Comparison of ENCODE assay signal across 24 mouse cellular contexts in genomic region chr19:41672836-41673235, GRCm38 (mm10).
A peak's percentile ranks its signal among the peaks of the same experiment; 100 is the strongest.
DNase-seq lines count a peak whose midpoint lies in the region; ATAC-seq and TF ChIP-seq lines count a peak whose summit lies in the region.
"Had no signal": no experiment of that assay in that cellular context is flagged by ENCODE, and none has a peak within 500 bp of the region (broad histone marks: within the 10 kb centered on the region; RNA-seq: fewer than 3 reads in every experiment).

No protein-coding gene starts in this region.

- H3K27ac ChIP-seq in hindbrain, embryonic 10.5 days, result peak overlapping the region; percentile 74
- H3K27ac ChIP-seq in hindbrain, postnatal 0 days, result no peak overlapping the region
- H3K27ac ChIP-seq in neural tube, embryonic 13.5 days (replicated peaks), result peak overlapping the region; percentile 34
- H3K27ac ChIP-seq in hindbrain, embryonic 12.5 days, result peak overlapping the region; percentile 76
- H3K27ac ChIP-seq in lung, postnatal 0 days (ENCODE audit: low read length), result no peak overlapping the region
- H3K27ac ChIP-seq: embryonic facial prominence, embryonic 15.5 days; hindbrain, embryonic 15.5 days; limb, embryonic 15.5 days; liver, embryonic 14.5 days had no signal

- no peak for TF ChIP-seq EP300 in lung, postnatal 0 days (IDR thresholded peaks at IDR 0.05)

- no peak for ATAC-seq in hindbrain, postnatal 0 days
- 0 out of 2 replicates have a peak, but pooled peaks have one; percentile 17 for ATAC-seq in neural tube, embryonic 13.5 days (ENCODE audit: low read depth)
- peak; percentile 39; the same call in 1 of the 2 replicates for ATAC-seq in hindbrain, embryonic 12.5 days (ENCODE audit: low FRiP score)
- no peak for ATAC-seq in lung, postnatal 0 days
- ATAC-seq: CD4-positive, CD25-positive, alpha-beta regulatory T cell, adult 4 months; intestine, postnatal 0 days had no signal

- no peaks in the 10 kb centered on the region for H3K9me3 ChIP-seq in hindbrain, embryonic 10.5 days
- H3K9me3 ChIP-seq in hindbrain, postnatal 0 days (ENCODE audit: low read length), result no peaks in the 10 kb centered on the region
- H3K9me3 ChIP-seq in neural tube, embryonic 13.5 days, result no peaks in the 10 kb centered on the region
- no peaks in the 10 kb centered on the region for H3K9me3 ChIP-seq in hindbrain, embryonic 12.5 days (replicated peaks)
- no peaks in the 10 kb centered on the region for H3K9me3 ChIP-seq in lung, postnatal 0 days (ENCODE audit: low read length)
- H3K9me3 ChIP-seq: embryonic facial prominence, embryonic 15.5 days; heart, embryonic 12.5 days; hindbrain, embryonic 15.5 days; limb, embryonic 15.5 days had no signal

- peak; percentile 33 for DNase-seq in hindbrain, embryonic 10.5 days (ENCODE audit: low spot score)
- no peak for DNase-seq in hindbrain, postnatal 0 days (ENCODE audit: low spot score)
- no peak for DNase-seq in neural tube, embryonic 10.5 days (ENCODE audit: extremely low spot score, low spot score)
- no peak for DNase-seq in lung, postnatal 0 days (ENCODE audit: low spot score)
- DNase-seq in spleen, postnatal 14 days (ENCODE audit: low spot score in 2 of 2), result no peak
- DNase-seq: adrenal gland, postnatal 14 days; cerebellum, adult 9-10 months; gastrocnemius, postnatal 10 days; heart, postnatal 10 days; left cerebral cortex, postnatal 4 days; lung, embryonic 14.5 days; lung, postnatal 36 days; right cerebral cortex, postnatal 14 days; thymus, postnatal 14 days had no signal

- 31% methylated on average over 4 of the region's 4 CpGs for WGBS in hindbrain, embryonic 10.5 days
- WGBS in hindbrain, postnatal 0 days, result 30% methylated on average over 4 of the region's 4 CpGs
- WGBS in neural tube, embryonic 13.5 days, result 19% methylated on average over 4 of the region's 4 CpGs
- 20% methylated on average over 4 of the region's 4 CpGs for WGBS in hindbrain, embryonic 12.5 days
- WGBS in lung, postnatal 0 days, result 51% methylated on average over 4 of the region's 4 CpGs

- peaks cover 85% of the 10 kb centered on the region for H3K27me3 ChIP-seq in hindbrain, embryonic 10.5 days (ENCODE audit: insufficient read depth, poor library complexity, severe bottlenecking)
- H3K27me3 ChIP-seq in hindbrain, postnatal 0 days (ENCODE audit: insufficient read depth, low read length), result no peaks in the 10 kb centered on the region
- no peaks in the 10 kb centered on the region for H3K27me3 ChIP-seq in neural tube, embryonic 13.5 days
- H3K27me3 ChIP-seq in hindbrain, embryonic 12.5 days, result peaks cover 29% of the 10 kb centered on the region
- H3K27me3 ChIP-seq in lung, postnatal 0 days (replicated peaks; ENCODE audit: insufficient read depth, low read length), result no peaks in the 10 kb centered on the region

- H3K4me1 ChIP-seq in hindbrain, embryonic 10.5 days (replicated peaks), result peaks cover 97% of the 10 kb centered on the region
- H3K4me1 ChIP-seq in hindbrain, postnatal 0 days (ENCODE audit: insufficient read depth, low read length), result peaks cover 9% of the 10 kb centered on the region
- H3K4me1 ChIP-seq in neural tube, embryonic 13.5 days (replicated peaks), result peaks cover 95% of the 10 kb centered on the region
- H3K4me1 ChIP-seq in hindbrain, embryonic 12.5 days, result peaks cover 84% of the 10 kb centered on the region
- H3K4me1 ChIP-seq in lung, postnatal 0 days (ENCODE audit: insufficient read depth, low read depth, low read length), result no peaks in the 10 kb centered on the region

- no peak for TF ChIP-seq CTCF in hindbrain, postnatal 0 days (IDR thresholded peaks at IDR 0.05; ENCODE audit: low read depth)
- no peak for TF ChIP-seq CTCF in lung, postnatal 0 days (IDR thresholded peaks at IDR 0.05)

- no peaks in the 10 kb centered on the region for H3K36me3 ChIP-seq in hindbrain, embryonic 10.5 days
- H3K36me3 ChIP-seq in hindbrain, postnatal 0 days (ENCODE audit: insufficient read depth, low read length), result no peaks in the 10 kb centered on the region
- H3K36me3 ChIP-seq in neural tube, embryonic 13.5 days, result no peaks in the 10 kb centered on the region
- H3K36me3 ChIP-seq in hindbrain, embryonic 12.5 days, result no peaks in the 10 kb centered on the region
- H3K36me3 ChIP-seq in lung, postnatal 0 days (ENCODE audit: insufficient read depth, low read length), result no peaks in the 10 kb centered on the region
- H3K36me3 ChIP-seq: embryonic facial prominence, embryonic 15.5 days; heart, embryonic 12.5 days; hindbrain, embryonic 15.5 days; limb, embryonic 15.5 days had no signal

- no peak overlapping the region for H3K4me3 ChIP-seq in hindbrain, embryonic 10.5 days
- no peak overlapping the region for H3K4me3 ChIP-seq in hindbrain, postnatal 0 days (ENCODE audit: low read length)
- H3K4me3 ChIP-seq in neural tube, embryonic 13.5 days, result no peak overlapping the region
- H3K4me3 ChIP-seq in hindbrain, embryonic 12.5 days, result no peak overlapping the region
- no peak overlapping the region for H3K4me3 ChIP-seq in lung, postnatal 0 days (ENCODE audit: low read depth, low read length)
- H3K4me3 ChIP-seq: embryonic facial prominence, embryonic 15.5 days; heart, embryonic 12.5 days; hindbrain, embryonic 15.5 days; limb, embryonic 15.5 days; megakaryocyte, embryonic 14.5 days had no signal

- H3K9ac ChIP-seq in hindbrain, postnatal 0 days (replicated peaks; ENCODE audit: low read length), result no peak overlapping the region
- H3K9ac ChIP-seq in neural tube, embryonic 13.5 days, result no peak overlapping the region
- 0 out of 2 replicates have a peak overlapping the region, but pooled peaks have one; percentile 6 for H3K9ac ChIP-seq in hindbrain, embryonic 12.5 days
- no peak overlapping the region for H3K9ac ChIP-seq in lung, postnatal 0 days (replicated peaks; ENCODE audit: low read depth)
- H3K9ac ChIP-seq: embryonic facial prominence, embryonic 15.5 days; heart, embryonic 12.5 days; hindbrain, embryonic 15.5 days; limb, embryonic 15.5 days; liver, embryonic 14.5 days; lung, embryonic 14.5 days had no signal

- no peak overlapping the region for H3K4me2 ChIP-seq in hindbrain, postnatal 0 days (ENCODE audit: low read depth, low read length)
- H3K4me2 ChIP-seq in neural tube, embryonic 13.5 days, result no peak overlapping the region
- no peak overlapping the region for H3K4me2 ChIP-seq in hindbrain, embryonic 12.5 days (replicated peaks)
- no peak overlapping the region for H3K4me2 ChIP-seq in lung, postnatal 0 days (replicated peaks; ENCODE audit: low read depth, low read length)
- H3K4me2 ChIP-seq: embryonic facial prominence, embryonic 15.5 days; heart, embryonic 12.5 days; hindbrain, embryonic 15.5 days; limb, embryonic 15.5 days; lung, embryonic 14.5 days had no signal

Comparison
In these comparisons a context has a peak if more than half of its experiments do, and no peak if none do; other contexts are left out.
1. H3K27ac ChIP-seq: peak in hindbrain, embryonic 10.5 days (single experiment), neural tube, embryonic 13.5 days (single experiment) and hindbrain, embryonic 12.5 days (single experiment); none in hindbrain, postnatal 0 days (single experiment) and lung, postnatal 0 days (single experiment).
2. ATAC-seq: peak in neural tube, embryonic 13.5 days (single experiment) and hindbrain, embryonic 12.5 days (single experiment); none in hindbrain, postnatal 0 days (single experiment) and lung, postnatal 0 days (single experiment).